9 mouse cellular contexts compared by ENCODE assay signal in genomic region chr2:93333241-93333816, GRCm38 (mm10). TPM values are rescaled to one million over a fixed set of nuclear protein-coding genes. Genes with fewer than 3 reads are reported as not detected.
A peak's percentile ranks its signal among the peaks of the same experiment; 100 is the strongest.
DNase-seq lines count a peak whose midpoint lies in the region; ATAC-seq lines count a peak whose summit lies in the region.
"Had no signal": no experiment of that assay in that cellular context is flagged by ENCODE, and none has a peak within 500 bp of the region (broad histone marks: within the 10 kb centered on the region; RNA-seq: fewer than 3 reads in every experiment).

No protein-coding gene starts in this region.

- no peaks in the 10 kb centered on the region for H3K36me3 ChIP-seq in hindbrain, embryonic 12.5 days

- H3K27me3 ChIP-seq in hindbrain, embryonic 12.5 days, result no peaks in the 10 kb centered on the region

- peak overlapping the region; percentile 97 for H3K4me2 ChIP-seq in hindbrain, embryonic 12.5 days (replicated peaks)

- peak; percentile 78 for ATAC-seq in hindbrain, embryonic 12.5 days (ENCODE audit: low FRiP score)

- peak overlapping the region; percentile 81 for H3K27ac ChIP-seq in hindbrain, embryonic 12.5 days
- H3K27ac ChIP-seq: macrophage had no signal

- peak; percentile 69 for DNase-seq in R1 (ENCODE audit: low read depth, low spot score)
- DNase-seq in cerebellum, postnatal 14 days, result peak; percentile 95 to 96
- DNase-seq in frontal cortex, postnatal 14 days (ENCODE audit: low spot score in 2 of 2), result peak; percentile 51 to 75
- DNase-seq in layer of hippocampus, postnatal 36 days, result peak; percentile 84 to 86
- peak; percentile 86 for DNase-seq in lung, postnatal 25 days (ENCODE audit: low spot score)
- peak; percentile 89 for DNase-seq in retina, postnatal 1 day
- peak; percentile 89 for DNase-seq in thymus, postnatal 4 days

- peaks cover 63% of the 10 kb centered on the region for H3K4me1 ChIP-seq in hindbrain, embryonic 12.5 days

- peak overlapping the region; percentile 88 for H3K9ac ChIP-seq in hindbrain, embryonic 12.5 days

- H3K4me3 ChIP-seq in hindbrain, embryonic 12.5 days, result peak overlapping the region; percentile 65

- WGBS in hindbrain, embryonic 12.5 days, result under 1% methylated on average over 29 of the region's 29 CpGs

- H3K9me3 ChIP-seq in hindbrain, embryonic 12.5 days (replicated peaks), result no peaks in the 10 kb centered on the region

RNA-seq across cellular contexts. Expression of gene Tspan18, which starts 1.0 kb away (rescaled TPM):
- 34.2 and 39.0 TPM in 2 replicates for polyA plus RNA-seq in hindbrain, embryonic 12.5 days (2016; fragmentation: Nextera tagmentation; extraction: Ambion mirVana)
- 10 to 100 TPM; 40.8 to 43.2 TPM for total RNA-seq in layer of hippocampus, postnatal 36 days (2021)

Comparison
In these comparisons a context has a peak if more than half of its experiments do, and no peak if none do; other contexts are left out.
1. Peak in every context shown above with its lines: DNase-seq, ATAC-seq, H3K4me3 ChIP-seq and H3K27ac ChIP-seq.